Mouse (Mus musculus): ENCODE data around the gene Ugt2b34.

DNA sequence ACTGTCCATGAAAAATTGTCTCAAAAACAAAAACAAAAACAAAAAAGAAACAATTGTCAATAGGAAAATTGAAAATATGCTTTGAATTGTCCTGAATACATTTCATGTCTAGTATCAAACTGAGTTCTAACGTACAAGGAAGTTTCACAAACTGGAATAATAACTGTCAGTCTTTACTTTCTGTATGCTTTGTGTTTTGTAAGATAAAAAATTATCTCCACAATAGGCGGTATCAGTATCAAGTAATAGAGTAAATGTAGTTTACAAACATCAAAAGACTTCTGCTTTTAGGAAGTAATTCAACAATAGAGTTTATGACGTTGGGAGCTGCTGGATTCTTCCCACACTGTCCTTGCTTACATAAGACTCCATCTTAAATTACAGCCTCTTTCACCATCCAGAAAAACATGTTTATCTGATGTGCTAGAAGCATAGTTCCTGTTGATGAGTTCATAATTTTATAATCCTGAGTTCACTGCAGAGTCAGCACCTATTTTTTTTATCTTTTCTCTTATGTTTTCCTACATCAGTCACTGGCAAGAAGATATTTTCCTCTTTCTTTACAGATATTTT lies 14.0 kb upstream of the Ugt2b34 start:
- no peak for TF ChIP-seq CTCF (IDR thresholded peaks at IDR 0.05; ENCODE audit: low read depth)
- no peak for TF ChIP-seq EP300 (optimal IDR thresholded peaks at IDR 0.05)

All from stomach, postnatal 0 days (tissue).